Mouse (Mus musculus) ES-E14 (cell line): ENCODE results near the gene Nt5c1b.

Source experiments
- MAFK ChIP-seq: IDR thresholded peaks from 2 replicates; pipeline ENCODE4 v1.6.1; 2014; ENCODE audit warnings: mild to moderate bottlenecking, low read depth, low read length, inconsistent platforms; ENCODE audit not compliant: insufficient read depth
- ZNF384 ChIP-seq: IDR thresholded peaks from 2 replicates; pipeline ENCODE4 v1.6.1; 2012; ENCODE audit warnings: low read depth, low read length, inconsistent platforms

DNA sequence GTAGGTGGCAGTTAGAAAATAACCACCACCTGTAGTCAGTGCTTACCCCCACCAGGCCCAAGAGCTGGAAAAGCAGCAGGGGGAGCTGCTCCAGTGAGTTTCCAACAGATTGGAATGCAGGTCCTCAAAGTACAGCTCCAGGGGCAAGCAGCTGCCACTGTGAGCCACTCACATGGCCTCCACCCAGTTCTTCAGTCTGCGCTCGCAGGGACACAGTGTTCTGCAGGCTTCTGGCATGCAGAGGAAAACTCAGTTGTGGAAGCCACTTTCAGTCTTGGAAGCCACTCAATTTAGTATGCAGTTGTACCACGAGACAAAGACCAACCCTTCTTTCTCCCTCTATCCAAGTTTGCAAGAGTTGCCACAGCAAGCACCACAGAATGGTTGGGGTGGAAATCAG lies 19.1 kb upstream of the Nt5c1b start:
- TF ChIP-seq MAFK (no peak), ZNF384 (no peak)
